Mouse (Mus musculus): ENCODE data around the gene Zfp710.

- TF ChIP-seq CTCF (IDR thresholded peaks at IDR 0.05; ENCODE audit: borderline replicate concordance, insufficient read depth, low read length) (no peak), POLR2A (IDR thresholded peaks at IDR 0.05; ENCODE audit: low read depth, low read length) (no peak)
These were observed 81.2 kb downstream of the Zfp710 start for GRCm38 (mm10) chr7:80105637-80106390.
